Mouse (Mus musculus) cerebellum, adult 2 months (tissue): ENCODE measurements around the gene H2-Eb1. TPM values are rescaled to one million over a fixed set of nuclear protein-coding genes. Genes with fewer than 3 reads are reported as not detected.

Experiments
- DNase-seq, 2 experiments: peaks; one replicate each; pipeline ENCODE4 v3.0.0; 2021
- H3K27ac ChIP-seq: fragments of 200-500 bp; 2 replicates; pipeline ENCODE4 v1.5.1; 2012; ENCODE audit warnings: low read length, control low read depth, inconsistent platforms; ENCODE audit not compliant: insufficient read depth
- H3K27me3 ChIP-seq: fragments of 200-500 bp; 2 replicates; pipeline ENCODE4 v1.6.1; 2012; ENCODE audit warnings: inconsistent platforms, mild to moderate bottlenecking, low read length, moderate library complexity; ENCODE audit not compliant: control insufficient read depth, insufficient read depth
- H3K4me1 ChIP-seq: fragments of 200-500 bp; 2 replicates; pipeline ENCODE4 v1.6.1; 2011; ENCODE audit warnings: low read length; ENCODE audit not compliant: control insufficient read depth, insufficient read depth
- H3K4me3 ChIP-seq: fragments of 200-500 bp; replicated peaks from 2 replicates; pipeline ENCODE3; 2011; ENCODE audit warnings: mild to moderate bottlenecking, low read depth, low read length, control low read depth; ENCODE audit not compliant: insufficient read depth
- CTCF ChIP-seq: fragments of 200-500 bp; IDR thresholded peaks from 2 replicates; pipeline ENCODE4 v1.5.1; 2011; ENCODE audit warnings: low read depth, mild to moderate bottlenecking, control low read depth, low read length, moderate library complexity, borderline replicate concordance; ENCODE audit not compliant: insufficient read depth
- POLR2A ChIP-seq: fragments of 200-500 bp; IDR thresholded peaks from 2 replicates; pipeline ENCODE4 v1.6.1; 2011; ENCODE audit warnings: low read length, control low read depth, borderline replicate concordance; ENCODE audit not compliant: insufficient read depth
- WGBS: fragments of 180-500 bp; shearing (Covaris S2); methylation state at CpG from one replicate; pipeline ENCODE4 v1.1.7; 2018; 5-methylcytosine and 5-hydroxymethylcytosine counted together
- polyA plus RNA-seq: library from polyadenylated mRNA; depleted of rRNA; stranded (reverse); fragments of >200 nt; gene quantifications from 2 replicates; pipeline ENCODE4 v1.2.3, GENCODE M21; 2012

H2-Eb1 gene
- polyA plus RNA-seq, 1 experiment = 3.8 TPM

- no peak for DNase-seq
- TF ChIP-seq POLR2A = no peak
- TF ChIP-seq CTCF = no peak
- WGBS = 43% methylated on average over 2 of the region's 2 CpGs
These were observed 12.1 kb upstream of the H2-Eb1 start for GRCm38 (mm10) chr17:34293533-34293932.

GRCm38 (mm10) chr17:34294249-34294648 is 11.4 kb upstream of the H2-Eb1 start:
- WGBS = 73% methylated on average over 4 of the region's 4 CpGs
- H3K27ac ChIP-seq = no peak overlapping the region
- H3K4me3 ChIP-seq = no peak overlapping the region
- TF ChIP-seq CTCF = no peak
- TF ChIP-seq POLR2A = no peak
- H3K27me3 ChIP-seq = no peaks in the 10 kb centered on the region
- no peaks in the 10 kb centered on the region for H3K4me1 ChIP-seq
- no peak for DNase-seq

More at GRCm38 (mm10) chr17:34293533-34293932, 12.1 kb upstream of the H2-Eb1 start:
- Histone ChIP-seq H3K4me1 (no peaks in the 10 kb centered on the region), H3K27ac (no peak overlapping the region), H3K4me3 (no peak overlapping the region), H3K27me3 (no peaks in the 10 kb centered on the region)

GRCm38 (mm10) chr17:34295307-34295706 is 10.4 kb upstream of the H2-Eb1 start:
- DNase-seq = no peak
- Histone ChIP-seq H3K27me3 (no peaks in the 10 kb centered on the region), H3K4me3 (no peak overlapping the region), H3K27ac (no peak overlapping the region), H3K4me1 (no peaks in the 10 kb centered on the region)
- TF ChIP-seq POLR2A = no peak
- no peak for TF ChIP-seq CTCF

GRCm38 (mm10) chr17:34295891-34296794 is 9.5 kb upstream of the H2-Eb1 start:
- no peak overlapping the region for H3K4me3 ChIP-seq
- TF ChIP-seq POLR2A = no peak
- no peak for TF ChIP-seq CTCF
- no peak overlapping the region for H3K27ac ChIP-seq
- H3K27me3 ChIP-seq = no peaks in the 10 kb centered on the region
- 21% methylated on average over 23 of the region's 23 CpGs for WGBS
- DNase-seq = peak in 1 of 2 experiments; percentile 32
- no peaks in the 10 kb centered on the region for H3K4me1 ChIP-seq

GRCm38 (mm10) chr17:34299356-34299755 is 6.3 kb upstream of the H2-Eb1 start:
- Histone ChIP-seq H3K4me3 (no peak overlapping the region), H3K27ac (no peak overlapping the region), H3K4me1 (no peaks in the 10 kb centered on the region), H3K27me3 (no peaks in the 10 kb centered on the region)
- TF ChIP-seq POLR2A = no peak
- TF ChIP-seq CTCF = no peak
- WGBS = 62% methylated on average over 3 of the region's 3 CpGs
- no peak for DNase-seq

GRCm38 (mm10) chr17:34300071-34300470 is 5.6 kb upstream of the H2-Eb1 start:
- no peaks in the 10 kb centered on the region for H3K27me3 ChIP-seq
- TF ChIP-seq CTCF = no peak
- no peaks in the 10 kb centered on the region for H3K4me1 ChIP-seq
- WGBS = 85% methylated on average over 8 of the region's 8 CpGs
- no peak overlapping the region for H3K27ac ChIP-seq
- DNase-seq = no peak
- no peak overlapping the region for H3K4me3 ChIP-seq

GRCm38 (mm10) chr17:34300691-34301566 is 4.7 kb upstream of the H2-Eb1 start:
- Histone ChIP-seq H3K27ac (no peak overlapping the region), H3K4me3 (no peak overlapping the region), H3K27me3 (no peaks in the 10 kb centered on the region), H3K4me1 (no peaks in the 10 kb centered on the region)
- 75% methylated on average over 23 of the region's 23 CpGs for WGBS
- TF ChIP-seq POLR2A (no peak), CTCF (no peak)
- DNase-seq = no peak
